Mouse (Mus musculus): ENCODE results near the gene Olfml3. TPM values are rescaled to one million over a fixed set of nuclear protein-coding genes. Genes with fewer than 3 reads are reported as not detected.

The Olfml3 gene
- total RNA-seq, 4 experiments from 2014 or later: 13.0 to 32.4 (median 20.6) TPM

GRCm38 (mm10) chr3:103740342-103740741 is 2.5 kb upstream of the Olfml3 start:
- no peak for DNase-seq (ENCODE audit: low spot score in 2 of 2)

GRCm38 (mm10) chr3:103739329-103739728 is 1.5 kb upstream of the Olfml3 start, which contains the start of gene Gm10964:
Gene Gm10964 (plus strand): TSS chr3:103739366.
- no peak for DNase-seq (ENCODE audit: low spot score in 2 of 2)

- no peak for DNase-seq (ENCODE audit: low spot score in 2 of 2)
Measured at GRCm38 (mm10) chr3:103737061-103737754, 593 bp downstream of the Olfml3 start.

GRCm38 (mm10) chr3:103735776-103736600 is 1.8 kb downstream of the Olfml3 start:
- no peak for DNase-seq (ENCODE audit: low spot score in 2 of 2)

GRCm38 (mm10) chr3:103734696-103735519 is 2.9 kb downstream of the Olfml3 start:
- DNase-seq (ENCODE audit: low spot score in 2 of 2): no peak

GRCm38 (mm10) chr3:103733799-103734695 is 3.8 kb downstream of the Olfml3 start:
- DNase-seq (ENCODE audit: low spot score in 2 of 2): peak; percentile 57

GRCm38 (mm10) chr3:103733176-103733575 is 4.6 kb downstream of the Olfml3 start:
- no peak for DNase-seq (ENCODE audit: low spot score in 2 of 2)

- no peak for DNase-seq (ENCODE audit: low spot score in 2 of 2)
Measured at GRCm38 (mm10) chr3:103732116-103732515, 5.7 kb downstream of the Olfml3 start.

- DNase-seq (ENCODE audit: low spot score in 2 of 2): no peak
Measured at GRCm38 (mm10) chr3:103729850-103730249, 8.0 kb downstream of the Olfml3 start.

GRCm38 (mm10) chr3:103727813-103728326 is 9.9 kb downstream of the Olfml3 start:
- DNase-seq (ENCODE audit: low spot score in 2 of 2): no peak

- DNase-seq (ENCODE audit: low spot score in 2 of 2): no peak
Measured at GRCm38 (mm10) chr3:103726642-103727041, 11.2 kb downstream of the Olfml3 start.

- no peak for DNase-seq (ENCODE audit: low spot score in 2 of 2)
Measured at GRCm38 (mm10) chr3:103724137-103724536, 13.7 kb downstream of the Olfml3 start.

GRCm38 (mm10) chr3:103718728-103719127 is 19.1 kb downstream of the Olfml3 start:
- DNase-seq (ENCODE audit: low spot score in 2 of 2): no peak

GRCm38 (mm10) chr3:103716774-103717760 is 20.7 kb downstream of the Olfml3 start:
- no peak for DNase-seq (ENCODE audit: low spot score in 2 of 2)

GRCm38 (mm10) chr3:103715762-103716693 is 21.8 kb downstream of the Olfml3 start:
- no peak for DNase-seq (ENCODE audit: low spot score in 2 of 2)

- DNase-seq (ENCODE audit: low spot score in 2 of 2): no peak
Measured at GRCm38 (mm10) chr3:103714942-103715341, 22.9 kb downstream of the Olfml3 start.

GRCm38 (mm10) chr3:103714236-103714875 is 23.4 kb downstream of the Olfml3 start:
- DNase-seq (ENCODE audit: low spot score in 2 of 2): no peak

- DNase-seq (ENCODE audit: low spot score in 2 of 2): no peak
Measured at GRCm38 (mm10) chr3:103712196-103712595, 25.6 kb downstream of the Olfml3 start.
